Mouse (Mus musculus) kidney, embryonic 14.5 days (tissue): Measurements from ENCODE around the gene Muc2. TPM values are rescaled to one million over a fixed set of nuclear protein-coding genes. Genes with fewer than 3 reads are reported as not detected.

Source experiments
- ATAC-seq: fragments of 200-750 bp; cut with Nextera tagmentation; 2 replicates; pipeline ENCODE4 v1.8.0; 2017; ENCODE audit warnings: moderate number of reproducible peaks, mild to moderate bottlenecking, moderate TSS enrichment, moderate library complexity; ENCODE audit not compliant: low FRiP score, low TSS enrichment
- H3K27ac ChIP-seq: fragments of 300-500 bp; sonication (generic); 2 replicates; pipeline ENCODE4 v1.5.1; 2014; ENCODE audit warnings: low read depth, mild to moderate bottlenecking, low read length, moderate library complexity, mixed read lengths
- H3K27me3 ChIP-seq: fragments of 300-500 bp; sonication (generic); 2 replicates; pipeline ENCODE4 v1.6.1; 2014; ENCODE audit warnings: mild to moderate bottlenecking, low read length; ENCODE audit not compliant: control insufficient read depth, insufficient read depth
- H3K36me3 ChIP-seq: fragments of 300-500 bp; sonication (generic); 2 replicates; pipeline ENCODE4 v1.6.1; 2014; ENCODE audit warnings: low read length, mixed read lengths; ENCODE audit not compliant: control insufficient read depth, insufficient read depth
- H3K4me1 ChIP-seq: fragments of 300-500 bp; sonication (generic); 2 replicates; pipeline ENCODE4 v1.6.1; 2014; ENCODE audit warnings: low read length, mixed read lengths; ENCODE audit not compliant: control insufficient read depth, insufficient read depth
- H3K4me2 ChIP-seq: fragments of 300-500 bp; sonication (generic); replicated peaks from 2 replicates; pipeline ENCODE4 v1.6.1; 2014; ENCODE audit warnings: low read depth, mild to moderate bottlenecking, low read length
- H3K4me3 ChIP-seq: fragments of 300-500 bp; sonication (generic); 2 replicates; pipeline ENCODE4 v1.5.1; 2014; ENCODE audit warnings: mild to moderate bottlenecking, low read length
- H3K9ac ChIP-seq: fragments of 300-500 bp; sonication (generic); 2 replicates; pipeline ENCODE4 v1.6.1; 2014; ENCODE audit warnings: low read depth, mild to moderate bottlenecking, low read length, moderate library complexity
- H3K9me3 ChIP-seq: fragments of 300-500 bp; sonication (generic); 2 replicates; pipeline ENCODE4 v1.6.1; 2016; ENCODE audit warnings: low read length; ENCODE audit not compliant: control insufficient read depth
- WGBS: fragments of 180-500 bp; shearing (Covaris S2); extraction: QIAGEN DNeasy Blood & Tissue Kit; methylation state at CpG from one replicate; pipeline ENCODE4 v1.1.7; 2014; 5-methylcytosine and 5-hydroxymethylcytosine counted together
- polyA plus RNA-seq: library from polyadenylated mRNA; unstranded; fragments of >200 nt; fragmentation: Nextera tagmentation; extraction: Ambion mirVana; gene quantifications from 2 replicates; pipeline ENCODE4 v1.2.1, GENCODE M21; 2014

The Muc2 gene
- polyA plus RNA-seq, 1 experiment from 2014 or later: 0.61 TPM

DNA sequence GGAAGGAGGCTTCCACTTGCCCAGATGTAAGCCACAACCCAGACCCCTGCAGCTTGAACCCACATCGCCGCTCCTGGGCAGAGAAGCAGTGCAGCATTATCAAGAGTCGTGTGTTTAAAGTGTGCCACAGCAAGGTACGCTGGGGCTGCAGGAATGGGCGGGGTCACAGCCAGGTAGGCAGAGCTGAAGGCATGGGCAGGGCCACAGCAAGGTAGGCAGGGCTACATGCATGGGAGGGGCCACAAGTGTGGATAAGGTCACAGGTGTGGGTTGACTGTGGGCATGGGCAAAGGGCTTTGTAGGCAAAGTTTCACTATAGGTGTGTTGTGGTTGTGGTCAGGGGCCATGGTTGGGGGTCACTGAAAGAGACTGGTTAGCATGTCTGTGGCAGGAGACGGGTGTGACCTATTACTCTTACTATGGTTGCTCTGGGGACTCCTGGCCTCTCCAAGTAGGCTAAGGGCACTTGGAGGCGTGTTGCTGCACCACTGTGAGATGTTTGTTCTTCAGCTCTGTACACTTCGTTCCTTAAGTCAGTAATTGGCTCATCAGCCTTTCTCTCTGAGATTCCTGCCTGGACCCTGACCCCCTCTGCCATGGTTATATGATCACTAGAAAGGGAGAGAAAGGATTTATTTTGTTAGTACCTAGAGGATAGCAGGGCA lies 9.5 kb downstream of the Muc2 start:
- 84% methylated on average over 8 of the region's 8 CpGs for WGBS
- H3K4me2 ChIP-seq: no peak overlapping the region
- no peaks in the 10 kb centered on the region for H3K9me3 ChIP-seq
- no peak overlapping the region for H3K9ac ChIP-seq
- no peaks in the 10 kb centered on the region for H3K27me3 ChIP-seq
- ATAC-seq: no peak
- H3K27ac ChIP-seq: no peak overlapping the region
- no peaks in the 10 kb centered on the region for H3K4me1 ChIP-seq
- H3K36me3 ChIP-seq: no peaks in the 10 kb centered on the region
- no peak overlapping the region for H3K4me3 ChIP-seq

DNA sequence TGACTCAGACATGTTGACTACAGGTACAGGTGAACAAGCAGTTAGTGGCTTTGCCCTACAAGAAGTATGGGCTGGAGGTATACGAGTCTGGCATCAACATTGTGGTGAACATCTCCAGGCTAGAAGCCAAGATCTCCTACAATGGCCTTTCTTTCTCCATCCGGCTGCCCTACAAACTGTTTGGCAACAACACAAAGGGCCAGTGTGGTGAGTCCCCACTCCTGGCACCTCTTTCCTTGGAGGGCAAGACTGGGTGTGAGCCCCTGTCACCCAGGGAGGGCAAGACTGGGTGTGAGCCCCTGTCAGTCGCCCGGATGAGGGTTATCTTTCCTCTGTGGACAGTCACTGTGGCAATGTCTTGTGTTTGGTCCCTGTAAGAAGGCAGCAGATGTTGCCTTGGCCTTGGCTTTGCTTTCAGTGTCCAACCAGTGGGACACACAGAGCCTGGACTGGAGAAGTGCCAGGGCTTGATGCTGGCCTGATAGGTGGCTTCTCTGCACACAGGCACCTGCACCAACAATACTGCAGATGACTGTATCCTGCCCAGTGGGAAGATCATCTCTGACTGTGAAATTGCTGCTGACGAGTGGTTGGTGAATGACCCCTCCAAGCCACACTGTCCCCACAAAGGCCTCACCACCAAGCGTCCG lies 57.4 kb downstream of the Muc2 start:
- 81% methylated on average over 7 of the region's 7 CpGs for WGBS
- no peak overlapping the region for H3K4me3 ChIP-seq
- H3K4me1 ChIP-seq: no peaks in the 10 kb centered on the region
- ATAC-seq: no peak
- H3K9ac ChIP-seq: no peak overlapping the region
- no peaks in the 10 kb centered on the region for H3K36me3 ChIP-seq
- H3K27me3 ChIP-seq: no peaks in the 10 kb centered on the region
- no peaks in the 10 kb centered on the region for H3K9me3 ChIP-seq
- no peak overlapping the region for H3K4me2 ChIP-seq
- H3K27ac ChIP-seq: no peak overlapping the region

DNA sequence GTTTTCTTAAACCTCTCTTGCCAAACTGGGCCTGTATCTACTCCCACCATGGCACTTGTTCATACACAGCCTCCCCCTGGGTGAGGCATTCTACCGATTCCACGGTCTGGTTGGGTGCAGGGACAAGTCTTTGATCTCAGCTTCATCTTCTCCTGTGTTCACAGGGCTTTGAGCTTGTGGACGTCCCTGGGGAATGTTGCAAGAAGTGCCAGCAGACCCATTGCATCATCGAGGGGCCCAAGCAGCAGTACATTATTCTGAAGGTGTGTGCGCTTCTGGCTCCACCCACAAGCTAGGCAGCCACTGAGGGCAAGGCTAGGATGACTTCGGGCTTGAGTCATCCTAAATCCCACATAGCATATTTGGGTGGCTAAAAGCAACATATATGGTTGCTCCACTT lies 62.4 kb downstream of the Muc2 start:
- H3K9ac ChIP-seq: no peak overlapping the region
- no peak overlapping the region for H3K4me3 ChIP-seq
- H3K36me3 ChIP-seq: no peaks in the 10 kb centered on the region
- no peak for ATAC-seq
- WGBS: 84% methylated on average over 6 of the region's 6 CpGs
- no peak overlapping the region for H3K27ac ChIP-seq
- H3K9me3 ChIP-seq: no peaks in the 10 kb centered on the region
- no peaks in the 10 kb centered on the region for H3K4me1 ChIP-seq
- no peaks in the 10 kb centered on the region; the same call in 1 of the 2 replicates for H3K27me3 ChIP-seq
- H3K4me2 ChIP-seq: no peak overlapping the region

DNA sequence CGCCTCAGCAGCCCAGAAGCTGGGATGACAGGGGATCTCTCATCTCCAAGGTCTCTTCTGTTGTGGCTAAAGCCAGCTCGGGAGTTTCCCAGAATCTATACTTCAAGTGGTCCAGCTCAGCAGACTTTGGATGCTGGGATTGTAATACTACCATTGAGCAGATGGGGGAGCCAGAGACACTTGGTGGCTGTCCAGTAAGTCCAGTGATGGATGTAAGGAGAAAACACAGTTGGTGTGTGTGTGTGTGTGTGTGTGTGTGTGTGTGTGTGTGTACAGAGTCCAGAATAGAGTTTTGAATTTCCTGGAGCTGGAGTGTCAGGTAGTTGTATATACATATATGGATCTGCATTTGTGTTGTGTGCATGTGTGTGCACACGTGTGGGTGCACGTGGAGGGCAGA lies 65.7 kb downstream of the Muc2 start:
- H3K36me3 ChIP-seq: no peaks in the 10 kb centered on the region
- H3K27me3 ChIP-seq: no peaks in the 10 kb centered on the region; the same call in 1 of the 2 replicates
- no peaks in the 10 kb centered on the region for H3K9me3 ChIP-seq
- no peak overlapping the region for H3K4me3 ChIP-seq
- no peak overlapping the region for H3K27ac ChIP-seq
- no peaks in the 10 kb centered on the region for H3K4me1 ChIP-seq
- no peak overlapping the region for H3K4me2 ChIP-seq
- peak; percentile 60; the same call in 1 of the 2 replicates for ATAC-seq
- WGBS: 50% methylated on average over 4 of the region's 4 CpGs
- no peak overlapping the region for H3K9ac ChIP-seq

DNA sequence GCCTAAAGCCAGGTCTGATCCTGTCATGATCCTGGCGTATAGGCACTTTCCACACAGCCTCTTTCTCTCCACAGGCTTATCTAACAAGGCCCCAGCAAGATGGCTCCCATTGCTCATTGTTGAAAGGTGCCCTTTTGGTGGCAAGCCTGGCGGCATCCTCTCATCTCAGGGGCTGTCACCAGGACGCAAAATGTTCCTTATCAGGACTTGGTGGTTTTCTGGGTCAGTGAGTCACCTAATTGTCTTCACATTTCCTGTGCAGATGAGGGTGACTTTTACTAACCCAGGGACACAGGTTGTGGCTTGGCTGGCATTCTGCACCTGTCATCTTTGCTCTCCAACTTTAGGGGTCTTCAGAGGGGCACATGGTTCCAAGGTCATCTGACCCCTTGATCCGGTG lies 68.2 kb downstream of the Muc2 start:
- no peak overlapping the region for H3K4me3 ChIP-seq
- H3K4me2 ChIP-seq: no peak overlapping the region
- H3K9me3 ChIP-seq: no peaks in the 10 kb centered on the region
- no peak overlapping the region for H3K27ac ChIP-seq
- no peaks in the 10 kb centered on the region for H3K4me1 ChIP-seq
- no peak overlapping the region for H3K9ac ChIP-seq
- 67% methylated on average over 4 of the region's 4 CpGs for WGBS
- H3K27me3 ChIP-seq: no peaks in the 10 kb centered on the region; the same call in 1 of the 2 replicates
- H3K36me3 ChIP-seq: no peaks in the 10 kb centered on the region
- ATAC-seq: no peak

DNA sequence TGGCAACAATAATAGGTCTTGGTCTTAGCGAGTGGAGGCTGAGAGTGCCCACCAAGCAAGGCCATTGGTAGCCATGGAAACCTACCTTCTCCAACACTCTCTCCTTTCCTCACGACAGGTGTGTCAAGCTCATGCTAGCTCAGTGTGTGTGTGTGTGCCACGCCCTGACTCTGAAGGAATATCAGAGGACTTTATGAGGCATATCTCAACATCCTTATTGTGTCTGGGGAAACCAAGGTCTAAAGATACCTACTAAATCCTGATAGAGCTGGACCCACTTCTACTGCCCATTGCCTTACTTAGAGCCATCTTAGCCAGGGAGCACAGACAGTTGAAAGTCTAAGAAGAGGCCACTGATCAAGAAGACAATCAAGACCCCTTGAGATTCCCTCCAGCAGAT lies 80.4 kb downstream of the Muc2 start:
- no peaks in the 10 kb centered on the region for H3K36me3 ChIP-seq
- no peak overlapping the region for H3K27ac ChIP-seq
- WGBS: 80% methylated on average over 3 of the region's 3 CpGs
- ATAC-seq: no peak
- H3K4me1 ChIP-seq: no peaks in the 10 kb centered on the region
- H3K9ac ChIP-seq: no peak overlapping the region
- no peak overlapping the region for H3K4me2 ChIP-seq
- no peaks in the 10 kb centered on the region for H3K9me3 ChIP-seq
- no peak overlapping the region for H3K4me3 ChIP-seq
- no peaks in the 10 kb centered on the region for H3K27me3 ChIP-seq

DNA sequence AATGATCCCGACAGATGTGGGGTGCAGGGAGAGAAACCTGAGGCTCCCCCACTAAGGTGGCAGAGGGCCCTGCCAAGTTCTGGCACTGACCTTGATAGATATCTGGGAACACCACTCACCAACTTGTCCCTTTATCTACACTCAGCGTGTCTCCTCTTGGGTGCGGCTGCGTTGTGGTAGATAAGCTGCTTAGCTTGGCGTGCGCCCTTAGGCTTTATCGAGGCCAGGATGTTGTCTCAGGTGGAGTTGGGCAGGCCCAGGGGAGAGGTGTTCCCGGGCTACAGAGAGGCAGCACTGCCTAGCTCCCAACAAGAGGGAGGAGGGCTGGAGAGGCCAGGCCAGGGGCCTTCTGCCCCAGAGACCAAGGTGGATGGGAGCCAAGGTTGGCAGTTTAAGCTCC lies 80.8 kb downstream of the Muc2 start:
- Histone ChIP-seq H3K36me3 (no peaks in the 10 kb centered on the region), H3K4me2 (no peak overlapping the region), H3K4me3 (no peak overlapping the region), H3K27ac (no peak overlapping the region), H3K9me3 (no peaks in the 10 kb centered on the region), H3K4me1 (no peaks in the 10 kb centered on the region), H3K27me3 (no peaks in the 10 kb centered on the region), H3K9ac (no peak overlapping the region)
- 89% methylated on average over 8 of the region's 8 CpGs for WGBS
- no peak for ATAC-seq

DNA sequence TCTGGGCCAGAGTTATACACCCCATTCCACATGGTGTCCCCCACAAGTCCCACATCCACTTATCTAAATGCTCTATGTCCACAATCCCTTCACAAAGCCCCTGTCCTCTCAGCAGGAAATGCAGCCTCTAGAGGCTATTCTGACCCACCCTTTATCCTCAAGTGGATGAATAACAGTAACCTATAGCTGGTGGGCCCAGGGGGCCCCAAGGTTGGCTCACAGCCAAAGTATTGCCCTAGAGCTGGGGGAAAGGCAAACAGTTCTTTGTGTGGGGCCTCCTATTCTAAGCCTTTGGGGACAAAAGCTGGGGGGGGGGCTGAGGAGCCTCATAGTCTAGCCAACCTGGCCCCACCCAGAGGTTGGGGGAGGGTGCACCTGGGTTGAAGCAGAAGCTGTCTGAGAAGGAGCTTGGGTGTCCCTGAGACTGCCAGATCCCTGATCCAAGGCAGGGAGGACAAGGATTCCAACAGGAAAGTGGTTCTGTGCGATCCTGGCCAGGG lies 82.0 kb downstream of the Muc2 start:
- no peak overlapping the region for H3K4me2 ChIP-seq
- ATAC-seq: no peak
- 92% methylated on average over 1 of the region's 1 CpGs for WGBS
- H3K27ac ChIP-seq: no peak overlapping the region
- H3K4me3 ChIP-seq: no peak overlapping the region
- no peaks in the 10 kb centered on the region for H3K4me1 ChIP-seq
- H3K27me3 ChIP-seq: no peaks in the 10 kb centered on the region
- H3K9me3 ChIP-seq: no peaks in the 10 kb centered on the region
- H3K9ac ChIP-seq: no peak overlapping the region
- no peaks in the 10 kb centered on the region for H3K36me3 ChIP-seq

DNA sequence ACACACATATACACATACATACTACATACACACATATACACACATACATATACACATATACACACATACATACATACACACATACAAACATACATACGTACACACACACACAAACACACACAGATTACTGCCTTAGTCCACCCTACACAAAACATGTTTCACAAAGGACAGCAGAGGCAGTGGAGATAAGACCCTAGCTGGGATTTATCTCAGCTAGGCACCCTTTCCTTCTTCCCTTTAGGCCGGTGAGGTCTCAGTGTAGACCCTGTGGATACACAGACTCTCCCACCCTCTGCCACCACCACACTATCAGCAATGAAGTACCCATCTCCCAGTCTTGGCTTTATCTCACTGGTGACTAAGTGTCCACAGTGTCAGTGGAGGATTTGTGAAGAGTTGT lies 84.7 kb downstream of the Muc2 start:
- WGBS: 85% methylated on average over 2 of the region's 2 CpGs
- no peak for ATAC-seq
- no peaks in the 10 kb centered on the region for H3K4me1 ChIP-seq

More for the DNA sequence above, 84.7 kb downstream of the Muc2 start:
- Histone ChIP-seq H3K9ac (no peak overlapping the region), H3K4me3 (no peak overlapping the region), H3K4me2 (no peak overlapping the region), H3K27ac (no peak overlapping the region), H3K9me3 (no peaks in the 10 kb centered on the region), H3K27me3 (no peaks in the 10 kb centered on the region), H3K36me3 (no peaks in the 10 kb centered on the region)
